Mouse (Mus musculus) cerebellum, adult 9-10 months (tissue): ENCODE measurements around the gene Bag6.
A peak's percentile ranks its signal among the peaks of the same experiment; 100 is the strongest.

ENCODE experiments used
- DNase-seq: peaks from one replicate; pipeline ENCODE4 v3.0.0; 2022

The Bag6 gene

DNA sequence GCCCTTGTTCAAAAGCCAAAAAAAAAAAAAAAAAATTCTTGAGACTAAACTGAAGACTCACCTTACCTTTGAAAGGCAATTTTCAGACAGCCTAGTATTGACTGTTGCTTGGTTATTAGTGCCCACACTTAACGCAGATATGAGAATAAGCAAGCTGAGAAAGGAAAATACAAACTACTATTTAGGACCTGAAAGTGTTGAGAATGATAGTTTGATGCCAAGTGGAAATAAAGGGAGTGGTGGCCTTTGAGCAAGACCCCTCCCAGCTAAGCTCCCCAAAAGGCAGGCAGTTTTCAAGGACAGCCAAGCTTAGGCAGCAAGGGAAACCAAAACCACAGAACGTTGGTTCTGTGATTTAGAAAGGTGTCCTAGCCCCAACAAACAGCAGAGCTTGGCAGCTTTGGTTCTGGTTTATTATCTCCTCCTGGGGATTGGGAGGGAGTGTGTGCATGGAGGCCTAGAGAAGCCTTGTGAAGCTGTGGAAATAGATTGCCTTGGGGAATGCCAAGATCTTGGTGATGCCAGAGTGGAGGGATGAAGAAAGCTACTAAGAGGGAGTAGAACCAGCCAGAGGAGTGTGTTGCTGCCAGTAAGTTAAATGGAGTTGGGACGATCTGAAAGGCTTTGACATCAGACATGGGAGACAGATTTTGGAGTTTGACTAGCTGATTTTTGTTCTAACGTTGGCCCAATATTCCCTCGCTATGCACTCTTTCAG is 13.1 kb downstream of the Bag6 start:
- DNase-seq, result no peak

DNA sequence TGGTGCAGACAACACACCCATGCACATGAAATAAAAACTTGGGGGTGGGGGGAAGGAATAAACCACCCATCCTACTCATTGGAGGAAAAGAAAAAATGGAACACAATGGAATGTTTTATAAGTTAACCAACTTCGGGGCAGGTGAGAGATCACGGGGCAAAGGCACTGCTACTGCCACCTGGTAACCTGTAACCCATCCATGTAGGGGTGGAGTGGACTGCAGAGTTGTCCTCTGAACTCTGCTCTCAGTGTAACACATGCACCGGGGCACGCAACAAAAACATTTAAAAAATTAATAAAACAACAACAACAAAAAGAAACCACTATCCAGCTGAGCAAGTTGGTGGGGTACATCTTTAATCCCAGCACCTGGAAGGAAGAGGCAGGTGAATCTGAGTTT is 17.1 kb downstream of the Bag6 start:
- no peak for DNase-seq

DNA sequence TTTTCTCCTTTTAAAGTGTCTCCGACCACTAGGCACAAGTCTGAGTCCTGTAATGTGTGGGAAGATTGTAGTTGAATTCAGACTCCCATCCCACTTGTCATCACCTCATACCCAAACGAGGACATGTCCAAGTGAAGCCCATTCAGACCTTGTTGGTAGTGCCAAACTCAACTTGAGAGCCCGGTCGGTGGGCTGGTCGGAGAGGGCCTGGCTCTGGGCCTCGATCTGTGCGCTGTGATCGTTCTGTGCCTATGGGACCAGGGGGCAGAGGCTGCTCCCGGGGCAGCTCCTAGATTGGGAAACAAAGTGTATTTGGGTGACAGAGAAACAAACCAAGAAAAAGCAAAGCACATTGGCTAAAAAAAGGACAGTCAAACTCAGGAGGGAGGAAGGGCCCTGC is 18.1 kb downstream of the Bag6 start:
- no peak for DNase-seq

DNA sequence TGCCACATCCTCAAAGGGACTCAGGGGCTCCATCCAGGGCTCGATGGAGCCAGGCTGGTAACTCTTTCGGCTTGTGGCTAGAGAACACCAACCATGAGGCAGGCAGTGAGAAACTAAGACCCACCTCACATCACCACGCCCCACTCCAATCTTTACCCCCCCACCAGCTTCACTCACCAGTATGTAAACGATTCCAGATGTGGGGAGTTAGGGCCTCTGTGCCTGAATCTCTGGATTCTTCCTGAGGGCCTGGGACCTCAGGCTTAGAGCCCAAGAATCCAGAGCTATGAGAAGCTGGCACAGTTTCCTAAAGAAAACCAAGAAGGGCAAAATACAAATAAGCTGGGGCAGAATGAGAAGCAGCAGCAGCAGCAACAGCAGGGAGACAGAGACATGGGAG is 19.0 kb downstream of the Bag6 start:
- DNase-seq, result no peak

DNA sequence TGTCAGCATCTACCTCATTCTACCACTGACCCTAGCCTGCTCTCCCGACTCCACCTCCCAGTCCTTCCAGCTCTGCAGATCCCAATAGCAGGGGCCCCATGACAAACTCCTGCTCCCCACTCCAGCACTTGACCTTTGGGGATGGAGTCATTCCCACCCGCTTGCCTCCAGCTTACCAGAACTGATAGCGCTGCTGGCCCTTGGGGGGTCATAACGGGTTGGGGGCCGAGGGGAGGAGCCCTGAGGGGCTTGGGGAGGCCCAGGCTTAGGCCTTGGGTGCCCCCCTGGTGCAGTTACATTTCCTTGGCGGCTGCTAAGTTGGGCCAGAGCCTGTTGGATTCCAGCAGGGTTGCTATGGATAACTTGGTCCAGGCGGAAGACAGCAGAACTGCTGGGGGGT is 19.6 kb downstream of the Bag6 start:
- no peak for DNase-seq

DNA sequence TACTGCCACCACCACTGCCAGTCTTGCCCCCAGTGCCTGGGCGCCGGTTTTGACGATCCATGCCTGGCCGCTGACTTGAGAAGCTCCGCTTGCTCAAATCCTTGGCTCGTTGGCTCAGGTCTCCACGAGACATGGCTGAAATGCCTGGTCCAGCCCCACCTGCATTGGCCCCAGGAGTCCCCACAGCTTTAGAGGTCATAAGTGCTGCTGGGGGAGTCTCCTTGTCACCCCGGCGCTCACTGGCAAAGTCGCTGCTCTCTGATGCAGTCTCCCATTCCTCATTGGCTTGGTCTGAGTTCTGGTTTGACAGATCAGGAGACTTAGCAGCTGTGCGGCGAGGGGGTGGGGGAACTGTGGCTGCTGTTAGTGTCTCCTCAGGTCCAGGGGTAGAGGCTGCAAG is 20.5 kb downstream of the Bag6 start:
- DNase-seq, result no peak

DNA sequence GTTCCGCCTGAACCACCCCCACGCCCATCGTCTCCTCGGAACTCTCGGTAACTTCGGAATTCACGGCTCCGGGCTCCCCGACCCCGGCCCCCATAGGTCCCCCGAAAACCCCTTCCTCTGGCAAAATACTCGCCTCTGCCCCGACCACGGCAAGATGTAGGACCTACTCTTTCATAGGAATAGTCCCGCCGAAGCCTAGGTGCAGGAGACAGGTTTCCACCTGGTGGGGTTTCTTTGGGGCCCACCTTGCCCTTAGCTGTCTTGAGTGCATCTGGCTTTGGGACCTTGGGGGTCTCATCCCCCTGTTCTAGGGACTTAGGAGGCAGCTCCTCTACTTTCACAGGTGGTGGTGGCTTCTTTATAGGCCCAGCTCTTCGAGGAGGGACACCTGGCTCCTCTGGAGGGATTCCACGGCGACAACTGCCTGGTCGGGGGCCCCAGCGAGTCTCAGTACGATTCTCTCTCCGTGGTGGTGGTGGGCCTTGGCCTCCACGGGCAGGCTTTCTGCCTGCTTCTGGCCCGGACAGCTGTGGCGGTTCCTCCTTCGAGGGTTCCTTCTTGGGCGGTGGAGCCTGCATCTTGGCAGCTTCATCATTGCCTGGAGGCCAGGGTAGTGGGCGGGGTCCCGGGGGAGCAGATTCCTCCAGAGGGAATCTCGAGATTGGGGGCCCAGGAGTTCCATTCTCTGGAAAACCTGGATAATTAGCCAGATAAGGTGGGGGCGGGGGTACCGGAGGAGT is 21.7 kb downstream of the Bag6 start:
- no peak for DNase-seq

DNA sequence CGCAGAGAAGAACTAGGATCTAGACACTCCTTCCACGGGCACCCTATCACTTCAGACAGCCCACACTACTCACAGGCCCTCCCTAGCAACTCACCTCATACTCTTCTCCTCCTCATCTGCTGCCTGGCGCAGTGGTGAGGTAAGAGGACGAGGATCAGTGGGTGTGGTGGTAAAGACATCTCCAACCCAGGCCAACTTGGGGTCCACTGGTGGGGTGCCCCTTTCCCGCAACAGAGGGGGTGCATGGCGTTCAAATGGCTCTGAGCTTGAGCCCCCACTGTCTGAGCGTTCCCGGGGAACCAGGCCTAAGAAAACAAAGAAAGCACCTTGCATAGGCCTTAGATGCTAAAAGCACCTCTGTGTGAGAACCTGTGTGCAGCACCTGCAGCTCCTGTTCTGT is 22.3 kb downstream of the Bag6 start:
- DNase-seq, result no peak

DNA sequence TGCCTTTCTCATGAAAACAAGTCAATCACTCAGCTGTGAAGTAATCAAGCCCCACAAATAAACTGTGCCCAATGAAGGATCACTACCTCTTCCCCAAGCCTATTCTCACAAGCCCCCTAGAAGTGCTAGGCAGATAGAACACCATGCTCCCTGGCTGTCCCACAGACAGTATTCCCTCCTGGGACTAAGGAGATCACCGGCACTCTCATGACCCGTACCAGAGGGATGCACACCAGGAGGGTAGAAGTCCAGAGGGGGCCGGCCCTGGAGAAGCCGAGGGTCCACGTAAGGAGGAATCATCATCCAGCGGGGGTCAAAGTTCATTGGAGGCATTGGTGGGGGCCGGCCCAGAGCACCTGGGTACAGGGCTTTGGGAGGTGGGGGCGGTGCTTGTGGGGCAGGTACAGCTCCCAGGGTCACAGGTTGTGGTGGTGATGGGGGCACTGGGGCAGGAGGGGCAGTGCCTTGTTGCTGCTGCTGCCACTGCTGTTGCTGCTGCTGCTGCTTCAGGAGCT is 22.7 kb downstream of the Bag6 start:
- DNase-seq, result peak; percentile 26

DNA sequence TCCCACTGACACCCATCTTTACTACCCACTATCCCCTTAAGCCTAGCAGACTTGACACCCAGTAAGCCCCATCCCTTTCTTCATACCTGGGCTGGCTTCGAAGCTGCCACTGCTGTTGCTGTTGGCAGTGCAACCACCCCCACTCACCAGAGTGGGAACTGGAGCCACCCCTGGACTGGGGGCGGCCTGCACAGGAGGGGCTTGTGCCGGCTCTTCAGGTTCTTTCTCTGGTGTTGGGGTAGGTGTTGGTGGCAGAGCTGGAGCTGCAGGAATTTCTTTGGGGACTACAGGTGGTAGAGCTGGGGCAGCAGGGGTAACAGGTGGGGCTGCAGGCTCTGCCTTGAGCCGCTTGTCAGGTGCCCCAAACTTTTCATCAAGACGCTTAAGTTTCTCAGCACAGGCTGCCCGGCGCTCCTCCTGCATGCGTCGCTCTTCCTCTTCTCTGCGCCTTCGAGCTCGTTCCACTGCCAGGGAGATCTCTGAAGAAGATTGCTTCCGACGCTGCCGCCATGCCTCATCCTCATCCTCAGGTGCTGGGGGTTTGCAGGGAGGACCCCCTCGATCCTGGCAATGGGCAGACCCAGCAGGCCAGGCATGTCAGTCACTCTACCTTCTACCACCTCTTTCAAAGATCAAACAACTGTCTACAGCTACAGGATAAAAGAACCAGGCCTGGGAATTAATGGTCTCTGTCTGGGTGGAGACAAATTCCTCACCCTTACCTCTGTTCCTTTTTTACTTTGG is 24.0 kb downstream of the Bag6 start:
- peak; percentile 13 for DNase-seq

DNA sequence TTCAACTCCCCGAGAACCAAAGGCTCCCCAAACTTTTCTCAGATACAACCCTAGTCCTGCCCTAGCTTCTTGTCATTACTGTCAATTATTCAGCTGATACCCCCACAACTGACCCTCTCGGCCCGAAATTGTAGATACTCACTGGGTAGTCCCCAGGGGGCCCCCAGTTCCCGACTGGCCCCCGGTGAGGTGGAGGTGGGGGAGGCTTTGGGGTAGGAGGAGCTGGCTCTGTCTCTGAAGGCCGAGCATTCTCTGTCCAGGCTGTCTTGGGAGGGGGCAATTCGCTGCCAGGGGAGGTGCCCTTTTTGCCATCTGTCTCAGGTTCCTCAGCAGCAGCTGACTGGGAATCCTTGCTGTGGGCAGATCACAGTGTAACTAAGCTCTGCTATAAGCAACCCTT is 24.7 kb downstream of the Bag6 start:
- DNase-seq, result peak; percentile 37

DNA sequence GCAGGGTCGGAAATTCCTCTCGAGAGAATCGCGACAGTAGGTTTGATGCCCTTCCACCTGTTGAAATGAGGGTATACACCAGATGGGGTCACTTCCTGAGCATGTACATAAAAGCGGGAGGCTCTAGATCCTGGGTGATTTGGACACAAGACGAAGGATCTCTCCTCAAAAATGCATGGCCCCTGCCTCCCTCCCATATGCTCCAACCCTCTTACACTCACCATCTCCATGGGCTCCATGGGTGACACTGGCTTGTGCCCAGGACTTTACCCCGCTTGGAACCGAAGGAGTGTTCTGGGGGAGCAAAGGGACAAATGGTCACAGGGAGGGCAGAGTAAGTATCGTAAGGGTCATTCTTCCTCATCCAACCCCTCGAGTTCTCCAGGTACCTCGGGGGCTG is 26.4 kb downstream of the Bag6 start:
- no peak for DNase-seq

DNA sequence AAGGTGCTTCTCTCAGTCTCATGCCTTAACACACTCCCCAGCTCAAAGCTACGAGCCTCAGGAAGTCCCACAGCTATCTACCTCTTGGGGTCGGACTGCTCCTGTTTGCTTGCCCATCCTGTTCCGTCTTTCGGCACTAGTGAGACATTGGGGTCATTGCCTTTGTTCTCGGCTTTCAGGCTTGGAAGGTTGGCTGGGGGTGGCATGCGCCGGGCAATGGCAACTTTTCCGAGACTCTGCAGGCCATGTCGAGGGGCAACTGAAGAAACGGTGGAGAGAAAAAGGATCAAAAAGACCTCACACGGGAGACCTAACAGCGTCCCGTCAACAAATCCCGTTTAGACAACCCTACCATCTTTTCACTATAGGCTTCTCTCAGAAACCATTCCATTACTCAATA is 27.1 kb downstream of the Bag6 start:
- DNase-seq, result no peak

DNA sequence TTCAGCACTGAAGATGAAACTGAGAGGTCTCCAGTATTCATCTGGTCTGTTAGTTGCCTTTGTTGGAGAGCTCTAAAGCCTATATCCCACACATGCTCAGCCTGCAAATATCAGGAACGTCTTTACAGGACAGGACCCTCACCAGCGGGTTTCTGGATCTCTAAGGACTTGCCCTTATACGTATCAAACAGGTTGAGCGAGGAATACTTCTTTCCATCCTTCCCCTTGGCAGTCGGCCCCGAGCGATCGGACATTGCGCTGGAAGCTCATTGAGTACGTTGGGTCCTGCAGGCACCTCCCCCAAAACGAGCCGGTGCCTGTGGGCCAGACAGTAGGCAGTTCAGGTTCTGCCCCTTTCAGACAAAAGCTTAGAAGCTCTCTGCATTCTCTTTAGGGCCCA is 27.8 kb downstream of the Bag6 start:
- DNase-seq, result peak; percentile 63

DNA sequence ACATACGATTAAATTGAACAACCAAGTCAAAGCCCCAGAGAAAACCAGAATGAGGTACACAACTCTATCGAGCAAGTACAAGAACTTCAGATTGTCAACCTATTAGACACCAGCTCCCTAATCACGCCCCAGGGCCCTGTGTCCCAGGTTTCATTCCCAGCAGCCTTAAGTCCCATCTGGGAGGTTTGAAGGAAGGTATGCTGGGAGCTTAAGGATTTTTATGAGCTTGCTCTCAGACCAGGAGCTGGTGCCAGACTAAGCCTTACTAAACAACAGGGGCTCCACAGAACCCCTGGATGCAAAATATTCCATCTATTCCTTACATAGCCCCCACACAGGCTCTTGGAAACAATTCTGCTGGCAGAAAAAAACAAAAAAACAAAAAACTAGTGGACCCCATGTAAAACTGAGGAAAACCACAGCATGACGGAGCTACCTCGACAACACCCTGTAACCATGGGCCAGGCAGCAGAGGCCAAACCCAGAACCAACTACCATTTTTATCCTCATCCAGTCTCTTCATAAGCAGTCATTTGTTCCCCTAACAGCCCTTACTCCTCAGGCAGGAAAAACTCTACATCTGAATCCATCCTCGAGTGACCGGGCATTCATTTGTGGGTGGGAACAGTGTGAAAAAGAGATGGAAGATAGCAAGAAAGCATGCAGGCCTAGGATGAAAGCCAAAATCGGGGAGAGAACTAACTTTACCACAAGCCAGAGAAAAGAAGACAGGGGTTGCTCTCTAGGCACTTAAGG is 28.5 kb downstream of the Bag6 start:
- DNase-seq, result peak; percentile 65

DNA sequence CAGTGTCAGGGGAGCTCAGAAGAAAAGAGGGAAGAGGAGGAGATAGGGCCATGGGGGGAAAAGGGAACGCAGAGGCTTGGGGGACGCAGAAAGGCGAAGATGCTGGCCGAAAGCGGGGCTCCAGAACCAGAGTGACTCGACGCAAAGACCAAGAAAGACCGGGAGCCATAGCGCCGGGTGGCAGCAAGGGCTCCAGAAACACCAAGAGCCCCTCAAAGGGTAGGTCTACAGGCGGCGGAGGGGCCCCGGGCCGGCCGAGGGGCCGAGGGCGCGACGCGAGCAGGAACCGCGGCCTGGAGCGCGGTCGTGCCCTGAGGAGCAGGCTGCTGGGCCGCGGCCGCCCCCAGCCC is 29.2 kb downstream of the Bag6 start:
- no peak for DNase-seq

DNA sequence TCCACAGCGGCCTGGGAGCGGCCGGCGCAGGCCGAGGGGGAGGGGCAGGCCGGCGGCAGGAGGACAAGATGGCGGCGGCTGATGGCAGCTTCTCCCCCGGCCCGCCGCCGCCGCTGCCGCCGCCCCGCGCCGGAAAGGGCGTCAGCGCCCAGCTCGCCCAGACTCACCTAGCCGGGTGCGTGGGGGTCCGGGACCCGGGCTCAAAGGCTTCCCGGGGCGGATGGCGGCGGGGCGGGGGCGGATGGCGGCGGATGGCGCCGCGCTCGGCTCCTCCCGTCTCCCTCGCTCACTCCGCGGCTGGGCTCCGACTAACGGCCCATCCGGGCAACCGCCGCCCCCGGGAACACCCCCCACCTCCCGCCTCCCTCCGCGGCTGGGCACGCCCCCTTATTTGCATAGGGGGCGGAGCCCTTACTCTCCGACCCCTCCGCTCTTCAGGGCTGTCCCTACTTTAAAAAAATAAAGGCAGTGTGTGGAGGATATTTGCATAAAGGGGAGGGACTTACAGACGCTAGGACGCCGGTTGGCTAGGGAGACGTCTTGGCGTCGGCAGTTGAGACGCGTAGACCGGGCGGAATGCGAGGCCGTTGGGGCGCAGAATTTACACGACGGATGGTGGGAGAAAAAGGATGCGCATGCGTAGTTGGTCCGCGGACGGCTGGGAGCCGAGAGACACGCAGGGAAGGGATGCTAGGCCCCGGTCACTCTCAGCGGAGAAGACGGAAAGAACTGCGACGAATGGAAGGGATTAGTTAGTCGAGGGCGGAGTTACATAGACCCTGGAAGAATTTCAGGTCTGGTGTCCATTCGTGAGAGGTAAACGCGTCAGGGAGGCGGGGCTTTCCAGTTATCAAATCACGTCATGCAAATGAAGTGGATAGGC is 29.8 kb downstream of the Bag6 start, which contains the start of gene Prrc2a:
Prrc2a (minus strand) TSS at position 330 of the 883 bp plus-strand sequence.
- peak; percentile 100 for DNase-seq

DNA sequence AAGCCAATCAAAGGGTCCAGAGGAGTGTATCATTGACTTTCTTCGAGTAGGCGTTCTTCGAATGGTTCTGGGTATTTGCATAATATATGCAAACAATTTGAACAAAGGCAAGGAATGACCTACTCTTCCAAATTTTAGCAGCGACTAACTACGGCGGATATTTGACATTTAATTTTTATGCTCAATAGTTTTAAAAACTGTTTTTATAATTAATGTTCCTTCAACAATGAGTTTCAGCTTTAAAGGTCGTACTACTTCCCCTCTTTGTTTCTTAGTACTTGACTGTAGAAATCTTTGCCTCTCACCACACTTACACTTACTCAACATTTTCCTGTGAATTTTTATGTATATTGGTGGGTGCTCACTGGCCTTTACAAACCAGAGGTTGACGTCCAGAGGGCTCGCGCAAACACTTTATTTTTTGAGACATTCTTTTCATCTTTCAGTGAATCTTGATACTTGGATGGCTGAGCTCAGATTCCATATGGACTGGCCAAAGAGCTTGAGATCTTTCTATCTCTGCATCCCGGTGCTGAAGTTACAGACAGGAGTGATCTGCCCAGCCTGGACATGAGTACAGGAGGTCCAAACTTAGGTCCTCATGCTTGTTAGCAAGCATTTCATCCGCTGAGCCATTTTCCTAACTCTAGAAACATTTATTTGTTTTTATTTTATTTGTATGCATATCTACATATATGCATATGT is 30.6 kb downstream of the Bag6 start:
- DNase-seq, result peak; percentile 68

DNA sequence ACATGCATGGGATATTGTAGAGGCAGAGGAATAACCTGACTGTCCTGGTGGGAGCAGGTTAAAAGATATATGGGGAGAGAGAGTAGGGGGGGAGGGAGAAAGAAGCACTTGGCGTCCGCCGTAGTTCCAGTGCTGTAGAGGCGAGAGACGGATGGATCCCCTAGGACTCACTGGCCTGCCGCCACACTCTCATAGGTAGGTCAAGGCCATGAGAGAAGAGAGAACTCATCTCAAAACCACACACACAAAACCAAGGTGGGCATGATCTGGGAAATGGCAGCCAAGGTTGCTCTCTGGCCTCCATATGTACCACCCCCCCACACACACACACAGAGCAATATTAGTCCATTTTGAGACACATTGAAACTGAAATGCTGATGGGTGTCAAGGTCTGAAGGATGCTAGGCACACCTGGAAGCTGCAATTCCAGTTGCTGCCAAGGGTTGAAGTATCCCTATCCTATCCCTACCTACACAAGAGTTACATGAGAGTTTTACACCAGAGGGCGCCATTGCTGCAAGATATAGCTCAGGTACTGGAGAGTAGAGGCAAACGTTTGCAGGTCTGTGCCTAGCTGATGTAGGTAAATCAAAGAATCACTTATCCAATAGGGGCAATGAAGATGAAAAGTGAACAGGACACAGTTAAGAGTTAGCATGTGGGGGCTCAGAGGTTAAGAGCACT is 31.5 kb downstream of the Bag6 start:
- DNase-seq, result peak; percentile 88

DNA sequence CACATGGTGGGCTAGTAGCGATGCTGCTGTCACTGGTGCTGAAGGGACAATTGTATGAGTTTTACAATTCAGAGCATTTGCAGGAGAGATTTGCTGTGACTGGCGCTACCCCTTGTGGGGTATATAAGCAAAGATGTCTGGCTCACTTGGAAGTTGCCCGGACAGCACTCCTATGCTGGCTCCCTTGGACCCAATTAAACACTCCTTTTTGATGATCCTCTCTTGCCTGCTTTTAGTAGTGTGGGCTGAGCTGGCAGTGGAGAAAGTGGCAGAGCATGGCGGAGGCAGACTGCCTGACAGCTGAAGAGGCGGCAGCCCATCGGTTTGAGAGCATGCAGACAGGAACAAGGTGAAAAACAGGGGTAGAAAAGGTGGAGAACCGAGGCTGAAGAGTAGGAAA is 32.8 kb downstream of the Bag6 start:
- DNase-seq, result peak; percentile 46
